Mouse (Mus musculus) brain, embryonic 14.5 days (tissue): ENCODE data around the gene Trex1.

Experiments
- CTCF ChIP-seq: fragments of 200-500 bp; IDR thresholded peaks from 2 replicates; pipeline ENCODE4 v1.5.1; 2012; ENCODE audit warnings: inconsistent platforms, mild to moderate bottlenecking, moderate library complexity, borderline replicate concordance; ENCODE audit not compliant: insufficient read depth, insufficient read length; ENCODE audit errors: extremely low read depth
- POLR2A ChIP-seq: fragments of 200-500 bp; IDR thresholded peaks from 2 replicates; pipeline ENCODE4 v1.6.1; 2012; ENCODE audit warnings: mild to moderate bottlenecking, inconsistent platforms, borderline replicate concordance; ENCODE audit not compliant: poor library complexity, insufficient read depth, insufficient read length, severe bottlenecking; ENCODE audit errors: extremely low read depth

DNA sequence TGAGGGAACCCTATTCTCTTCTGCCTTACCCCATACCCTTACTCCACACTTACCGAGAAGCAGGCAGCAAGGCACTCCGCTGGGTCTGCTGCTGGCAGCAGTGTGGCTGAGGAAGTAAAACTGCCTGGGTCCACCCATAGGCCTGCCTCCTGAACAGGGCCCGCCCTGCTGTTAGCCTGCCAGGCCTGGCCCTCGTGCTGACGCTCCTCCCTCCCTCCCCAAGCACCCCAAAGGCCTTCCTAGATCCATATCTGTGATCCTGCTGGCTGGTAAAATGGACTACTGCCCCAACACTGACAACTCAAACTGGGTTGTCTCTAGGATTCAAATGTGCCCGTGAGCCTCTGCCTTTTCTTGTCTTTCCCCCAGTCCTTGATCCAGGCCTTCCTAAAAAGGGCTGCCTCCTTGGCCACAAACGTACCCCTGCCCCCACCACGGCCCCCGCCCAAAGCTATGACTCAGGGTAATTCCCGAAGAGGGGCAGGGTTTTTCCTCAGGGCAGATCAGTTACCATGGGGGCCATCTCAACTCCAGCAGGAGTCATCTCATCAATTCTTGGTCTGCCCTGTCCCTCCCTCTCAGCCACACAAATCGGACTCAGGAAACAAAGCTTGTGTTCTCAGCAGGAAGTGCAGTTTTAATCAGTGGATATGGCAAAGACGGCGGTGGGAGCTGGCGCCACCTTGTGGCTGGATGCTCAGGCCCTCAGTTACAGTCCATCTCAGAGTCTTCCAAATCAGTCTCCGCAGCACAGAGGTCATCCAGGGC is at the start of gene Trex1:
- TF ChIP-seq CTCF (peak; percentile 98), POLR2A (no peak)
